Mouse (Mus musculus) gastrocnemius, postnatal 4 days (tissue): ENCODE data around the gene Speer4f2. TPM values are rescaled to one million over a fixed set of nuclear protein-coding genes. Genes with fewer than 3 reads are reported as not detected.

Experiments used
- total RNA-seq, 2 experiments: library from RNA; stranded (reverse); gene quantifications; 2 replicates each; pipeline ENCODE4 v1.2.3; 2021

The Speer4f2 gene
- total RNA-seq, 2 experiments from 2014 or later: not detected

Other genes with a start within 250 kb of the Speer4f2 start
- not detected for gene Speer4f1, start 102.9 kb downstream of the Speer4f2 start, total RNA-seq
- gene Sema3c, start 201.1 kb downstream of the Speer4f2 start, total RNA-seq: 100 to 1,000 TPM; 165 to 183 TPM